Mouse (Mus musculus) kidney, adult 18-20 months (tissue): ENCODE measurements at regions not wholly inside any gene's neighbourhood (a gene's known extent, or its start where the extent isn't known, plus 50 kb on each side); places are given as distances from the start of the nearest gene placed in this dataset.

Experiments used
- DNase-seq: peaks from one replicate; pipeline ENCODE4 v3.0.0; 2021

DNA sequence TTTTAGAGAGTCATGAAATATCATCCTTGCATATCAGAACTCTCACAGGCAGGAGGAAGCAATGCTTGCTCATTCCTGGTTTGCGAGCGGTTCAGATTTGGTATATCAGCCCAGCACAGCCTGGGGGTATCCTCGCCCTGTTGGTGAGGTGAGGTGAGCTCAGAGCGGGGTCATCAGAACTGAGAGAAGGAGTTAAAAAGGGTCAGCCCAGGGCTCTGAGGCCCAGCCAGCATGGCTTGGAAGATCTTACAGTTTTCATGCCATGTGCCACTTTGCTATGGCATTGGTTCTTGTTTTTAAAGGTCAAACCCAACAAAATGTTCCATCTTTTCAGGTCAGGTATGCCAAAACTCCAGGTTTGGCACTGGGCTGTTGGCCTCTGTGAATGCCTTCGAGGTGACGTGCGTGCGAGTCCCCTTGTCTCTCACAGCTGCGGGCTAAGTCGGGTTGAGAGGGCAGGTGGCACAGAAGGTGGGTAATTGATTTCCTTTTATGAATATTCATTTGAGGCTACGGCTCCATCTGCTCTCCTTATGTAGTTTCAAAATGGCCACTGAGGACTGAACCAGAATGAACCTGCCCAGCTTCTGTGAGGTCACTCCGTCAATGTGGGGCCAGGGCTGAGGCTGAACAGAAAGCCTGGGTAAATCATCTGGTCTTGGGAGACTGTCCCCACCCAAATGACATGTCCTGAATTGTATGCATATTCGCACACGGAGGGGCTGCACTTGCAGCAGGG, 86.3 kb downstream of the Hhipl2 start:
- no peak for DNase-seq

- no peak for DNase-seq
Observed at GRCm38 (mm10) chr1:183507893-183508292, 89.9 kb downstream of the Hhipl2 start.

GRCm38 (mm10) chr1:183510759-183511158, 92.7 kb downstream of the Hhipl2 start:
- DNase-seq: no peak

DNA sequence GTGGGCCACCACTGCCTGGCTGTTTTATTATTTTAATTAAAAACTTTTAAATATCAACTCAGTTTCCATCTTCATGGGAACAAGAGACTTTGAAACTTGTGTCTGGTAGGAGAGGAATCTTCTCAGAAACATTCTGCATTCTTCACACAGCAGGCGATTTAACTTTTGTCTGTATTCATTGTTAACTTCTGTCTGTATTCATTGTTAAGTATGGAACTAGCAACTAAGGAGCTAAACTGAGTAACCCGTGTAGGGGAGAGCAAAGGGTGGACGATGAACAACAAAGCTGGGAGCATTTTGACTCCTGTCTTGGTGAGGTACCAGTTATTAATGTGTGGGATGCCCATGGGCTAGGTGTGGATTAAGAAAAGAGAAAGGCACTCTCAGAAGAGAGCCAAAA, 95.9 kb downstream of the Hhipl2 start:
- DNase-seq: no peak

DNA sequence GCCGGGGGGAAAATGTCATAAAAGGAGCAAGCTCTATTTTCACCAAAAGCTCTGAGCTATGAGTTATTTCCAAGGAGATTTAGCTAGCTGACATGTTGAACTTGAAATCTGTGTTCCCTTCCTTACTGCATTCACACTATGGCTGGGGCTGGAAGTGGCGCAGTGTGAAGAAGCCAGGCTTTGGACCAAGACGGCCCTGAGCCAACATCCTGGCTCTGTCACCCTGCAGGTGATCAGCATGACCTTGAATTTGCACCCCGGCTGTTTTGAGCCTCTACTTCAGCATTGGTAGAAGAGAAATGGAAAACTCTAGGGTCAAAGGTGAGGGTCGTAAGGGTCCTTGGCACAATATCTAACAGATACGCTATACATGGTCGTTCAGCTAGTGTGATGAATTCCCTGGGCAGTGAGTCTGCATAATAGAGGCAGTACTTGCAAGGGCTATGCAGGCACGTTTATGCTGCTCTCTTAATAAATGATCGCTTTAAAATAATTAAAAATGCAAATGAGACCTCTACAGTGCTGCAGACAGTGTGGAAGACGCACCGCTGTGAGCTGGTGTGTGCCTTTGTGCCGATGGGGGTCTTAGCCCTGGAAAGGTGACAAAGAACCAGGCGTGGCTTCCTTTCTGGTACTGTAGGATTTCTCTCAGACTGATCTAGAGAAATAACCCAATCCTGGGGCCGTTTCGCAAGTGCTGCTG, 96.4 kb downstream of the Hhipl2 start:
- no peak for DNase-seq

GRCm38 (mm10) chr1:183514984-183515287, 96.9 kb downstream of the Hhipl2 start:
- no peak for DNase-seq

DNA sequence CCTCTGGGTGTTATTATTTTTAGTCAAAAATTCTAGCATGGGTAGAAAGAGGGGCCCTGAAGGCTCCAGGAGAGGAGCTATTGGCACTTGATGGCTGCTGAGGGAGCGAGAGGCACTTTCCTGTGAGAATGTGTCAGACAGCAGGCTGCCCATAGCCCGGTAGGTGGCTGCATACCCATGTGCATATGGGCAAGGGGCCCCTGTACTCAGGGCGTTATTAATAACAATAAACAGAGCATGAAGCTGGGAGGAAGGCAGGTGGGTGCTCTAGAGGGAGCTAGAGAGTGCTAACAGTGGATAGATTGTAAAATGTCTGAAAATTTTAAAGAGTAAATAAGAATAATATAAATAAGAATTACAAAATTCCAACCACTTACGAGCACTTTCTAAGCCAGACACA, 98.2 kb downstream of the Hhipl2 start:
- DNase-seq: no peak

DNA sequence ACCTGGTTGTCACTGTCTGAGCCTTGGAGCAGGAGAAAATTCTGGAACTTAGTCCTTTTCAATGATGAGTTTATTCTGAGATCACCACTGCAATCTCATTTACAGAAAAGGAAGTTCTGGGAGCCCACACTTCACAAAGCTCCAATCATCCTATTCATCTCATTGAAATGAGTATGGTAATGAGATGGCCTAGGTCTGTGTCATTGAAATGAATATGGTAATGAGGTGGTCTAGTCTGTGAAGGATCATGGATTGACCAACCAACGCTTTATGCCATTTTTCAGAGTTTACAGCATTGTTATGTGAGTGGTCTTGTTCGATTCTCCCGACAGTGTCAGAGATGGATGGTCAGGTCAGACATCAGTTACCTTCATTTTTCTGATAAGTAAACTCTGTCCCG, 99.2 kb downstream of the Hhipl2 start:
- DNase-seq: no peak

DNA sequence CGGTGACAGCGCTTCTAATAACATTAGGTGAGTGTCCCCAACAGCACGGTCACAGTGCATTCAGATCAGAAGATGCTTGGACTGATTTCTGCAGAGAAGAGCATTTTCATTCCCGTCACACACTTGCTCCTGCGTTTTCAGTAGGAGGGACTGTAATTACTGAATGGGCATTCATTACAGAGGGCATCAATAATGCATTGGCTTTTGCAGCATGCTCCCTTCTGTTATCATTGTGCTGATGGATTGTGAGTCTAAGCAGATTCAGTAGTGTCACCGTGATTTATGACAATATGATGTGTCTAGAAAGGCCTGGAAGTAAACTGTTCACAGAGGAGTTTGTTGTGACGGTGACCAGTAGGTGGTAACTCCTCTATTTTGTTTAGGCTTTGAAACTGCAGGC, 103.6 kb downstream of the Hhipl2 start:
- DNase-seq: no peak

DNA sequence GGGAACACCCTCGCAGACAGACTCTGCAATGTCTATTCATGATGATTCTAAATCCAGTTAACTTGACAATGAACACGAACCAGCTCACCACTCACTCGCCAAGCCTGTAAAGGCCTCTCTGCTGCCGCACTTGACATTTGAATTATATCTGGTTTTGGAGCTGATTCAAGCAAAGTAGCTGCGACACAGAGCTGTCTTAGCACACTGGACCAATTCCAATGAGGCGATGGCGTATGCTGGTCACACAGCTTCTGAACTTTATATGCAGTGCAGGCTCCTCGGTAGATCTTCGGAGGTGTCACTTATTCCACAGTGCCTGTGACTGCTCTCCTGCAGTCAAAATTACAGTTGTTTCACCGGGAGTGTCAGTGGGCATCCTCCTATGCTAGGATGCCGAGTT, 115.4 kb downstream of the Hhipl2 start:
- no peak for DNase-seq

DNA sequence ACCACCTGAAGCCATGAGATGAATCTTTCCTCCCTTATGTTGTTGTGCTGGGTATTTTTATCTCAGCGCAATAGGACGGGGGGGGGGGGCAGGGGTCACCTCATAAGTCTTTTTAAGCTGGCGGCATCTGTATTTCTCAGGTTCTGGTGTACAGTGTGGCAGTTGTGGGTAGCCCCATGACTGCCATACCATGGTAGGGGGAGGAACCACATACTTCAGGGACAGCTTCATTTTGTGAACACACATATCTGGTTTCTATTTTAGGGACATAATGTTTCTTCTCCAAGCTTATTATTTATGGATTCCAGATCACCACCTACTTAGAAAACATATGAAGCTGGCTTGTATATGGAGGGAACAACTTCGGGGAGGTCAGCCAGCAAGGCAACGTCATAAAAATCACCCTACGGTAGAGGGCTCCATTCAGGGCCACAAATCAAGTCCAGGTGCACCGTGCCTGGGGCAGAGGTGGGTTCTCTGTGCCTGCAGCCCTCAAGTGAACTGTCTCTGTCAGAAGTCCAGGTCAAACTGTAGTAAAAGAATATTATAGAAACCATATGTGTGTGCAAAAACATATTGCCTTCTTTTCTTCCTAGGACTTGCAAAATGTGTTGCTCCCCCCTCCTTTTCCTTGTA, 130.9 kb downstream of the Hhipl2 start:
- no peak for DNase-seq

GRCm38 (mm10) chr1:183552617-183553016, 134.6 kb downstream of the Hhipl2 start:
- DNase-seq: no peak

GRCm38 (mm10) chr1:183553219-183553618, 135.2 kb downstream of the Hhipl2 start:
- no peak for DNase-seq

- DNase-seq: no peak
Observed at GRCm38 (mm10) chr1:183562853-183563252, 144.8 kb downstream of the Hhipl2 start.

DNA sequence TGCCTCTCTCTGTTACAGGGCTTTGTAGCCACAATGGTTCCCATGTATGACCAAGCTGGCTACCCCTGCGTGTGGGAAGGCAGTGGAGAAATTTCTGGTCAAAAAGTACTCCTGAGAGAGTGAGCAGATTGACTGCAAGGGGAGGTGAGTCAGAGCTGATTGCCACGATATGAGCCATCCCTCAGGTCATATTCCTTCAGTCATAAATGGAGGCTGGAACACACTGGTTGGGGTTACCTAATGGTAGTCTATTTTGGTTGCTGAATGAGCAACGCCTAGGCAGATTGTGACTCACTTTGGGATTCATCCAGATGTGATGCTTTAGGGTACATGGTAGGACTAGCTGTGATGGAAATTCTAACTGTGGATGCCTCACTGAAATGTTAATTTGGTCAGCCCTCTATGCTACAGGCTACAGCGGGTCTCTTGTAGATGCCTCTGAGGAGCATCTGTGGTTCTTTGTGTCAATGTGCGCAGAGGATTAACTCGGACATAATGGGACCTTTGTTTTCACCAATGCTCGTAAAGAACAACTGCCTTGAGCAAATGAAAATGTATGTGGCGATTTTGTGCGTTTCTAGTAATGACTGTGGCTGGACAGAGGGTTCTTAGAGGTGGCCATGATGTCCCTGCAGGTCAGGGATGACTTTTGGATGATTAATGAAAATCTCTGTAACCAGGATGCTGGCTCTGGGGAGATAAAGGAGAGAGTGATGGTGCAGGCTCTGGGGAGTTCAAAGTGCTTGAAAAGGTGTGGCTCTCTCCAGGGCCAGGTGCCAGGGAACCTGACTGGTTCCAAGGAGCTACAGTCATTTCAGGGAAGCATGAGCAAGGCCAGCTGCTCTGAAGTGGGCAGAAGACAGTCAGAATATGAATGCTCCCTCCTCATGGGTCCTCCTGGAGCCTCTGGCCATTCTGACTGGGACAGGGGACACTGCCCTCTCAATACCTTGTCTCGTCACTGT, 155.9 kb downstream of the Hhipl2 start:
- DNase-seq: no peak

DNA sequence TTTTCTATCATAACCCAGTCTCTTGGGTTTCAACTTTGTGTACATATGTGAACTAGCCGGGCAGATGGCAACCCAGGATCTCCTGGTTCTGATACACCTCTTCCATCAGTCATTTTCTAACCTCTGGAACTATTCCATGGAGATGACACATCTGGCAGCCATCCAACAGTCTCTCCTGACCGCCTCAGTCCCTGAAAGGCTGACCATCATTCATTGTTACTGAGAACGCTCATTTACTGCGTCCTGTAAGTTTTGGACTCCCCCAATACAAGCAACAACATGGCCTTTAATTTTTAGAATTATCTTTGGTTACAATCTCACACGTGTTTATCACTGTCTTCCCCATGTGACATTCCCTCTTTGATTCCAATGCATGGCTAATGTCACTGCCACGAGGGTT, 166.8 kb downstream of the Hhipl2 start:
- no peak for DNase-seq

DNA sequence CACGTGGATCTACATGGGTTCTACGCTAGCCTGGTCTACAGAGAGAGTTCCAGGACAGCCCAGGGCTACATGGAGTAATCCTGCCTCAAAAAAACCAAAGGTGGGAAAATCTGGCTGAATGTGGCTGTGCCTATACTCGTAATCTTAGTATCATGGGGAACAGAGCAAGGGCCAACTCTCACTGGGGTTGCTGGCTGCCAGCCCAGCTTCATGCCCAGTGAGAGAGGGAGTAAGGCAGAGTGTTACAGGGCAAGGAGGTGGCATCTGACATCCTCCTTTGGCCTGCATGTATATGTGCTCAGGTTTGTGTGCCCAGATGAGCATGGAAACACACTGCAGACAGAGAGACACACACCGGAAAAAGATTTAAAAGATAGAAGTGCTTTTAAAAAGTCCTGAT, 168.4 kb downstream of the Hhipl2 start:
- no peak for DNase-seq

DNA sequence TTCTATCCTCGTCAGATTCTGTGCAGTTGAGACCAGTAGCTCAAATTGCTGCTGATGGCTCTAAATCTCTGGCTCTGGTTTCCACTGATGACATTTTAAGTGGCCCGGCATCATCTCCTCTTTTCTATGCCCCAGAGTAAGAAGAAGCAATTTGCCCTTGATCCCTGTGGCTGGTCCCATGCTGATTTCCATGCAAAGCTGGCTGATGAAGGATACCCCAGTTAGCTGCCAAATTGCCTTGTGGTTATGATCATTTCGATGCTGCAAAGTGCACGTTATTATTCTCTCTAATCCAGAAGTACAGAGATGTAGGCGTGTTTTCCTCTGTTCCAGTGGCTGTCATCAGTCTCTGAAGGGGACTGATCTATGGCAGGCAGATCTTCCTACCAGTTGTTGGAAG, 177.3 kb downstream of the Hhipl2 start:
- DNase-seq: no peak

DNA sequence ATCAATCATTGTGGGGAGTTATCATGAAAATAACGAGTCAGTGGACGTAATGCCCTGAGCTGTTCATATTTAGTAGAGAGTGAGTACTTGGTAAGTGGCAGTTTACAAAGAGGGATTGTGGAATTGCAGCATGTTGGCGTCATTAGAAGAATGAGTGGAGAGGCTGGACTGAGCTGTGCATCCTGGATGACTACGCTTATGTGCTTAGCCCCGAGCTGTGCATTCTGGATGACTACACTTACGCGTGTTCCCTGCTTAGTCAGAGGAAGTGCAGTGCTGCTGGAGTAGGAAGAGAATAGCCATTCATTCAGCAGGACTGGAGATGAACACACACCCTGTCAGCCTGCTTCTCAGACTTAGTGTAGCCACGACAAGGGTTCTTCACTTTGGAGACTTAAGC, 182.5 kb downstream of the Hhipl2 start:
- no peak for DNase-seq

- DNase-seq: no peak
Observed at GRCm38 (mm10) chr1:183611966-183612694, 194.1 kb downstream of the Hhipl2 start.

DNA sequence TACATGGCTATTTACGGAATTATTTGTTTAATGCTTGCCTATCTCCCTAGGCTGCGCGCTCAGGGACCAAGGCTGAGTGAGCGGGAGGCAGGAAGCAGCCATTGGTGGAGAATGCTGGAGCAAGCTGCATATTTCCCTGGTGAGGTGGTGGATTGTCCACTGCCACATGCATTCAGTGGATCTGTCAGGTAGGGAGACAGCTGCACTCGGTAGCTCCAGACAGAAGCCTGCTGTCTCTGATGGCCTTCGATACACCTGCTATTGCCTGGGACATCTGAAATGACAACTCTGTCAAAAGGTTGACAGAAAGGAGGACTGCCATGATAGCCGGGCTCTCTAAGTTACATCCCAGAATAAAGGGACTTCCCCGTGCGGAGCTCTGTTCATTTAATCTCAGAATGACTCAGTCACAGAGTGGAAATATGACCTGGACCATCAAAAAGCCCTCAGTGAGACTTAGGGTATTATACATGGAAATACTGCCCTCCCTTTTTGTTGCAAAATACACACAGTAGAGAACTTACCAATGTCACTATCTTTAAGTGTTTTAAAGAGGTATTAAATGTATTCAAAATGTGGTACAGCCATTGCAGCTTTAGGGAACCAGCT, 201.5 kb downstream of the Hhipl2 start:
- no peak for DNase-seq

GRCm38 (mm10) chr1:183622341-183622740, 204.3 kb downstream of the Hhipl2 start:
- no peak for DNase-seq
